Mouse (Mus musculus): ENCODE data around the gene Ptpre.

Ptpre gene

DNA sequence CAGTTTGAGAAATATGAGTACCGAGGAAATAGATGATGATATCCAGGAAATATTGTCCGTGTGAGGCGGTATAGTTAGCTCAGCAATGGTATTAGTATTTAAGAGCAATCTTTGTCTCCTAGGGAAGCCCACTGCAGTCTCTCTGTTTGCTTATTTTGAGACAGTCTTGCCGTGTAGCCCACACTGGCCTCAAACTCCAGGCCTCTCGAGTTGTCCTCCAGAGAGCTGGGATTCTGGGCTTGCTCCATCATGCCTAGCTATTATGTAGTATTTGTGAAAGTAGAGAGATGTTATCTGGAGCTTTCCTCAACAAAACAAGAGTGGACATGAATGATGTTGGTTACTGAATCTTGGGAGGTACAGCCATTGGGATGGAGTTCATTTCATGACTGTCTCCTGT is 197.1 kb downstream of the Ptpre start:
- WGBS: 92% methylated on average over 5 of the region's 5 CpGs

DNA sequence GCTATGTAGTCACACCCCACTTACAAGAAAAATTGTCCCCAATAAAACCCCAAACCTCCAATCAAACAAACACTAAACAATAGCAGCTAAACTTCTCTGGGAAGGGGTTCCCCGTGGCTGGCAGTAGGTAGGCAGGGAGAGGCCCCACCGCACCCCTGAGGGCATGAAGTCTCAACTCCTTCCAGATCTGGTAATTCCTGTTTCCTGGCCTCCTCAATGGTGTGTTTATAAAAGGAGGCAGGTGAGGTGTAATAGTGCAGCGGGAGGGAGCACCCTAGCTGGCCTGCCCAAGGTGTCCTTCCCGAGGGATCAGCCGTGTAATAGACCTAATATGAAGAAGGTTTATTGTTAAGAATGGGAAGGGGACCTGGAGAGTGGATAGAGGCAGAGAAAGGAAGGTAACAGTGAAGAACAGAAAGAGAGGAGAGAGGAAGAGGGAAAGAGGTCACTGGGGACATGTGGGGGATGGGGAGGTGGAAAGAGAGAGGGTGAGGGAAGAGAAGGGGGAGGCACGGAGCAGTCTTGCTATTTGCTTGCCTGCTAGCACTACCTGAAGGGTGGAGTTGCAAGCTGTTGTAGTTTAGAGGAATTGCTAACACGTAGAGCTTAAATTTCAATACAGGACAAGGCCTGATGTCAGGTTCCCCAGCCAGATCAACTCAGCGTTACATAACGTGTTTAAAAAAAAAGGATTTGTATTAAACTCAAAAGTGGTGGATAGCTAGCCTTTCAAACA is 197.8 kb downstream of the Ptpre start:
- WGBS: 85% methylated on average over 9 of the region's 9 CpGs
